Mouse (Mus musculus) gastrocnemius, postnatal 36 days (tissue): ENCODE results near the gene Rnf126. TPM values are rescaled to one million over a fixed set of nuclear protein-coding genes. Genes with fewer than 3 reads are reported as not detected.
"Not testable (repeated sequence)": the region's sequence is repeated elsewhere in the genome, so short reads cannot be mapped to it uniquely, and the experiment has no call there.

ENCODE experiments used
- DNase-seq, 2 experiments: peaks; one replicate each; pipeline ENCODE4 v3.0.0; 2022
- intact Hi-C: fragments of 180-260 bp; cut with DNase I; formaldehyde crosslinking; loops from one replicate; pipeline ENCODE4 v1.15.1; 2025
- total RNA-seq, 2 experiments: library from RNA; stranded (reverse); gene quantifications; 2 replicates each; pipeline ENCODE4 v1.2.3; 2021

The Rnf126 gene
- total RNA-seq, 2 experiments from 2014 or later: 35.1 to 40.1 TPM

- intact Hi-C loops: no loop called here
- no peak for DNase-seq
Measured at GRCm38 (mm10) chr10:79772320-79772719, 5.6 kb upstream of the Rnf126 start.

- intact Hi-C loops: loop anchor here (2.0 kb wide), 1 partner anchor 41 kb away; no protein-coding TSS in a partner anchor
- DNase-seq: no peak
Measured at GRCm38 (mm10) chr10:79769329-79769728, 2.6 kb upstream of the Rnf126 start.

- intact Hi-C loops: loop anchor here (2.0 kb wide), 1 partner anchor 42 kb away; no protein-coding TSS in a partner anchor
- peak; percentile 53 to 64 for DNase-seq
Measured at GRCm38 (mm10) chr10:79768400-79768799, 1.6 kb upstream of the Rnf126 start.

GRCm38 (mm10) chr10:79767372-79768244 is 856 bp upstream of the Rnf126 start:
- intact Hi-C loops: loop anchor here (2.0 kb wide), 1 partner anchor 43 kb away; no protein-coding TSS in a partner anchor
- peak; percentile 80 to 92 for DNase-seq

GRCm38 (mm10) chr10:79766001-79766507 is 698 bp downstream of the Rnf126 start:
- DNase-seq: no peak
- intact Hi-C loops: no loop called here

- intact Hi-C loops: no loop called here
- no peak for DNase-seq
Measured at GRCm38 (mm10) chr10:79765228-79765745, 1.5 kb downstream of the Rnf126 start.

GRCm38 (mm10) chr10:79764234-79764633 is 2.5 kb downstream of the Rnf126 start:
- intact Hi-C loops: no loop called here
- no peak for DNase-seq

GRCm38 (mm10) chr10:79762875-79763274 is 3.9 kb downstream of the Rnf126 start:
- intact Hi-C loops: no loop called here
- DNase-seq: no peak

- no peak for DNase-seq
- intact Hi-C loops: no loop called here
Measured at GRCm38 (mm10) chr10:79760603-79761143, 6.1 kb downstream of the Rnf126 start.

- DNase-seq, intact Hi-C loops: not testable (repeated sequence)
Measured at GRCm38 (mm10) chr10:79759675-79760074, 7.1 kb downstream of the Rnf126 start.

- intact Hi-C loops: no loop called here
- no peak for DNase-seq
Measured at GRCm38 (mm10) chr10:79756660-79757059, 10.1 kb downstream of the Rnf126 start.

GRCm38 (mm10) chr10:79755854-79756253 is 10.9 kb downstream of the Rnf126 start:
- intact Hi-C loops: no loop called here
- DNase-seq: no peak

- intact Hi-C loops: no loop called here
- DNase-seq: peak in 1 of 2 experiments; percentile 63
Measured at GRCm38 (mm10) chr10:79754856-79755516, 11.8 kb downstream of the Rnf126 start, which contains the start of gene Fgf22. TSS of gene Fgf22 (plus strand) at chr10:79755076.

- intact Hi-C loops: no loop called here
- DNase-seq: no peak
Measured at GRCm38 (mm10) chr10:79748496-79748895, 18.3 kb downstream of the Rnf126 start.

GRCm38 (mm10) chr10:79746774-79747151 is 20.0 kb downstream of the Rnf126 start:
- intact Hi-C loops: no loop called here
- DNase-seq: no peak

GRCm38 (mm10) chr10:79745898-79746773 is 20.6 kb downstream of the Rnf126 start, which contains the start of gene Polrmt:
TSS of gene Polrmt (minus strand) at chr10:79746581.
- peak; percentile 90 to 92 for DNase-seq
- intact Hi-C loops: no loop called here

GRCm38 (mm10) chr10:79745411-79745810 is 21.3 kb downstream of the Rnf126 start:
- no peak for DNase-seq
- intact Hi-C loops: no loop called here

- intact Hi-C loops: no loop called here
- DNase-seq: no peak
Measured at GRCm38 (mm10) chr10:79743650-79744365, 22.9 kb downstream of the Rnf126 start.

- no peak for DNase-seq
- intact Hi-C loops: no loop called here
Measured at GRCm38 (mm10) chr10:79743161-79743560, 23.6 kb downstream of the Rnf126 start.
